Mouse (Mus musculus): Measurements from ENCODE around the gene Btbd1.

The Btbd1 gene

DNA sequence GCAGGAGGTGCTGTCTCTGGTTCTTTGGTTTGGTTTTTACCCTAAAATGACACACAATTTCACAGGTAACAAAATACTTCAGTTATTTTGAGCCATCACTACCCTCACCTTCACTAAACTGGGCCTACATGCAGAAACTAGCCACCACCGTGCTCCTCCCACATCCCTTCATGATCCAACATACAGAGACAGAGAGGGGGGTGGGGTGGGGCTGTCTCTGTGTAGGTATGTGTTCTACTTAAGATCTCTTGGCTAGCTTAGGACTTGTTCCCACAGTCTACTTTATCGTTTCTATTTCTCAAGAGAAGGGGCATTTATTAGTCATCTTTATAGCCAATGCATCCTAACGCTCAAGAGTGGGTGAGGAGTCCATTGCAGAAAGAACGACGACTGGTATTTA lies 40.7 kb downstream of the Btbd1 start:
- peak; percentile 63 for DNase-seq (ENCODE audit: low read depth, low spot score)

DNA sequence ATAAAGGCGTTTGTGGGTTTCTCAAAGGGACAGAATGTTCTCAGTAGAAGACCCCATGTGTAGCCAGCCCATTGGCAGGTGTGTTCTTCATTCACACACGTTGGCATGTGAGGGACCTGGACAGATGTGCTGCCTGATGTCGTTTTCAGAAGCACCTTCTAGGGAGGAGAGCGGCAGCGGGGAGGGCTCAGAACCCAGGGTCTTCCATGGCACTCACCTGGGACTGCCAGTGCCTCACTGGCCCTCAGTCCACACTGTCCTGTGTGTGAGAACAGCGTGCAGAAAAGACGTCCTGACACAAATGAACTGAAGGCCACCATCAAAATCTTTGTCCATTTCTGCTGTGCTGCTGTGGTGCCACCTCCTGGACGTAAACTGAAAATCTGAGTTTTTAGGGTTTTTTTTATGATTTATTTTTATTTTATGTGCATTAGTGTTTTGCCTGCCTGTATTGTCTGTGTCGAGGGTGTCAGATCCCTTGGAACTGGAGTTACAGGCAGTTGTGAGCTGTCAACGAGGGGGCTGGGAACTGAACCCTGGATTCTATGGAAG lies 51.5 kb downstream of the Btbd1 start:
- peak; percentile 17 for DNase-seq (ENCODE audit: low read depth, low spot score)

DNA sequence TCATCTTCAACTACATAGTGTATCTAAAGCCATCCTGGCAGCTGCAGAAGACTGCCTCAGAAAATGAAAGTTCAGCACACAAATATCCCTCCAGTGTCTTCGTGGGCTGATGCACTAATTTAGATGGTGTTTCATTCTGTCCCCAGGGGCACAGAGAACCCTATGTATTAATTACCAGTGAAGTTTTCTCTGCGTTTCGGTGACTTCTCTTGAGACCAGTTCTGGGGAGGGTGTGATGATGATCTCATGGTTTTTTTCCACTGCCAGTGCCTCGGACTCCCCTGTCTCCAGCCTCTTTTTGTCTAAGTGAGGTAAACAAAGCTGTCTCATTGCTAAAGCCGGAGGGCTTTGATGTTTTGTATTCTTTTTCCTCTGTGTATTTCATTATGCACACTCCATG lies 53.9 kb downstream of the Btbd1 start:
- DNase-seq (ENCODE audit: low read depth, low spot score), result no peak

DNA sequence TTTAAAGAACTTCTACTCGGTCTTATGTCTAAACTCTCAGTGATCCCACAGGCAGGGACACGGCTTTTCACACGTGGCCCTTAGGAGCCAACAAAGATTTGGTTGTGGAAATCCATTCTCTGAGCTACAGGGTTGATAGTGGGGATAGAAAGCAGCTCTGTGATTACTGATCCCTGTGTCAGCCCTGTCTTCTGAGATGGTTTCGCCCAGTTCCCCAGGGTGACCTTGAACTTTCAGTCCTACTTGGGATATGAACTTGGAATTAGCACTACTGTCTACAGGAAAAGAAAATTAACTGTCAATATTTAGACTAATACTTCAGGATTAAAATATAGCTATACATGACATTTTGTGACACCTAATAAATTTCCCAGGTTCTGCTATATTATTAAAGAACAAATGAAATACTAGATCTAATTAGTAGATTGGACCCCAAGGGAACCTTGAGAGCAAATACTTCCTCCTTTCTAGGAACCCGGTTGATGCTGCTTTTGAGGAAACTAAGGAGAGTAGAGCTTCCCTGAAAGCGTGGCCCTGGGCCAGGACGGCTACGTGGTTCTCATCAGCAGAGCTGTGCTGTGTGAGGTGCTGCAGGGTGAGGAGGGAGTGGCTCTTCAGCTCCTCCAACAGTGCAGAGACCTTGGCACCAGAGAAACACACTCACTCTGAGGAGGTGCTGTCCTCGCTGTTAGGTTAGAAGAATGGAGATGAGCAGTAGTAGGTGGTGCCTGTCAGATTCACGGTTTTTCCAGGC lies 56.3 kb downstream of the Btbd1 start:
- DNase-seq (ENCODE audit: low read depth, low spot score), result no peak

DNA sequence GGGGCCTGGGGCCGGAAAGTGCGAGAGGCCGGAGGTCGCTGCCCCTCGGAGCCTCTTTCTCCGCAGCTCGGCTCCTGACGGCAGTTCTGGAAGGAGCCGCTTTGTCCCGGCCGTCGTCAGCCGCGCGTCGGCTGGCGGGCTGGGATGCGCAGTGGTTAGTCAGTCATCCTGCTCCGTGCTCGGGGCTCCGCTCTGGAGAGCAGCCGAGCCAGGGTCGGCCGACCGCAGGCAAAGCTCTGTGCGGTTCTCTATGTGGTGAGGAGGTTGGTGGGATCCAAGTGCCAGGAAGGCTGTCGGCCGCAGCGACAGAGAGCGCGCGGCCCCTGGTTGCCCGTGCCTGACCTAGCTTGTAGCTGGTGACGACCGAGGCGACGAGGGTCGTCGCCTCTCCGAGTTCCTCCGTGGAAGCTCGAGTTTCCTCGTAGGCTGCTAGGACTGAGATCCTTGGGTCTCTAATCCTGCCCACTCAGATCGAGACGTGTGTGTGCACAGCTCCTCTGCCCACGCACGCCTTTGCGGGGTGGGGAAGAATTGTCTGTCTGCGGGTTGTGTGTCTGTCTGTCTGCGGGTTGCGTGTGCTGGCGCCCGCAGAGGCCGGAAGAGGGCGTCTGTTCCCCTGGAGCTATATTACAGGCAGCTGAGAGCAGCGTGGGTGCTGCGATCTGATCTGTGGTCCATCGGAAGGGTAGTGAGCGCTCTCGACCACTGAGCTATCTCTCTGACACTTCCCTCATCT lies 66.0 kb downstream of the Btbd1 start:
- DNase-seq (ENCODE audit: low read depth, low spot score), result peak; percentile 65

DNA sequence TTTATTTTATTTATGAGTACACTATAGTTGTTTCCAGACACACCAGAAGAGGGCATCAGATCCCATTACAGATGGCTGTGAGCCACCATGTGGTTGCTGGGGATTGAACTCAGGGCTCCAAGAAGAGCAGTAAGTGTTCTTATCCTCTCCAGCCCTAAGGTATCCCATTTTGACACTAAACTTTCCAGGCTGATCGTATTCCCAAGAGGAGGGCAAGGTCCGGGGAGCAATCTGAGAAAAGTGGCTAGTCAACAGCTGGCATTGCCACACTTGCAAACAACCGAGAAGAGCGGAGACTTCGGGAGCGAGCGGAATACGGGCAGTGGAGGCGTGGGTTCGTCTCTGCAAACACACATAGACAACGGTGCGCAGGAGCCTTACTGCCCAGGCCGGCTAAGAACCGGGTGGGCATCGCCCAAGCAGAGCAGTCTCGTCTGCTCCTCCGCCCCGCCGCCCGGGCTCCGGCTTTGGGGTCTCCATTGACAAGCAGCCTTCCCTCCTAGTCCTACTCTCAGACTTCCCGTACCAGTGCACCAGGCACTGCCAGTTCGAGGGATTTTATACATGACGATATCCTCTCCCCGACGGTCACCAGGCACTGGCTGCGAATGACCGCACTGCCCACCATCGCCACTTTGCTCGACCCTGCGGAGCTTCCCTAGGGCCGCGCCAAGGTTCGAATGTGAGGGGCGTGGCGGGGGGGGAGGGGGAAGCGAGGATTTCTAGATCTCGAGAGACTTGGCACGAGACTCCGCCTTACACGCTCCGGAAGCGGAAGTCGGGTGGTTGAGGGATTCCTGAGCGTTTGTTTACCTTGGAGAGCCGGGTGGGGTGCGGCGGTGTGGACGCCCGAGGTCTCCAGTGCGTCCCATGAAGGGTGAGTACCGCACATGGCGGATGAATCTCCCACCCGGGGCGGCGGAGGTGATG lies 66.8 kb downstream of the Btbd1 start, which contains the start of gene Ramac:
Ramac (plus strand) TSS at position 746 of the 930 bp plus-strand sequence.
- peak; percentile 95 for DNase-seq (ENCODE audit: low read depth, low spot score)

DNA sequence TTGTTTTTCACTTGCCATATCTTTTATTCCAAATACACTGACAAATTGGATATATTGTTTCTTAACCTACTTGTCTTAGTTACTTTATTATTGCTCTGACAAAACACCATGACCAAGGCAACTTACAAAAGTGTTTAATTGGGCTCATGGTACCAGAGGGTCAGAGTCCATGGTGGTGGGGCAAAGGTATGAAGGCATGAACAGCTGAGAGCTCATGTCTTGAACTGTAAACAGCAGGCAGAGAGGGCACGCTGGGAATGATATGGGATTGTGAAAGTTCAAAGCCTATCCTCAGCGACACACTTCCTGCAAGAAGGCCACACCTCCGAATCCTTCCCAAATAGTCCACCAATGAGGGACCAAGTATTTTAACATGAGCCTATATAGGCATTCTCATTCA lies 81.3 kb downstream of the Btbd1 start:
- no peak for DNase-seq (ENCODE audit: low read depth, low spot score)

DNA sequence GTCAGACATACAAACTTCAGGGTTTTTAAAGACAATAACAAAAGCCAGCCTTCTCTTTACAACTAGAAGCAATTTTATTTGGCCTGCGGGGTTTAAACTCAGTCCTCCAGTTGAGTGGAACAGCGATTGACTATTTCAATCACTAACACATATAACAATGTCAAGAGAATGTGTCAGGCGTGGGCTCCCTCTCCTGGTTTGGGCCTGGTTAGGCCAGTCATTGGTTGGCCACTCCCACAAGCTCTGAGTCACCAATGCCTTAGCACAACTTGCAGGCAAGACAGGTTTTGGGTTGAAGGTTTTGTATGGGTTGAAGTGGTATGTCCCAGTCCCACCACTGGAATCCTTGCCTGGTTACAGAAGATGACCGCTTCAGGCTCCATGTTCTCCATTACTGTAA lies 85.1 kb downstream of the Btbd1 start:
- peak; percentile 35 for DNase-seq (ENCODE audit: low read depth, low spot score)
